Mouse (Mus musculus) MEL (cell line): Measurements from ENCODE around the gene Ksr1. TPM values are rescaled to one million over a fixed set of nuclear protein-coding genes. Genes with fewer than 3 reads are reported as not detected.

Experiments
- DNase-seq: peaks from one replicate; pipeline ENCODE4 v3.0.0; 2011; ENCODE audit warnings: low read depth, low spot score
- H3K27ac ChIP-seq: 2 replicates; pipeline ENCODE4 v1.5.1; 2012; ENCODE audit warnings: low read depth, mild to moderate bottlenecking, control low read depth, low read length, moderate library complexity; ENCODE audit not compliant: control insufficient read depth
- H3K27me3 ChIP-seq, 2 experiments: fragments of 150-350 bp in 1 of 2; sonication (generic) in 1 of 2; 2 replicates each; pipeline ENCODE4 v1.6.1; 2012; ENCODE audit warnings: low read length in 2 of 2, mild to moderate bottlenecking in 2 of 2, improper control_type of control experiment in 1 of 2, moderate library complexity in 1 of 2; ENCODE audit not compliant: insufficient read depth in 2 of 2, control insufficient read depth in 1 of 2
- H3K36me3 ChIP-seq, 2 experiments: 2 replicates each; pipeline ENCODE4 v1.6.1; 2012 to 2014; ENCODE audit warnings: low read length in 2 of 2, improper control_type of control experiment in 1 of 2, inconsistent platforms in 1 of 2, mild to moderate bottlenecking in 1 of 2; ENCODE audit not compliant: insufficient read depth in 2 of 2, control insufficient read depth in 1 of 2
- H3K4me1 ChIP-seq, 2 experiments: fragments of 150-350 bp in 1 of 2; sonication (generic) in 1 of 2; 2 replicates each; pipeline ENCODE4 v1.6.1; 2012; ENCODE audit warnings: low read length in 2 of 2, improper control_type of control experiment in 1 of 2, mild to moderate bottlenecking in 1 of 2; ENCODE audit not compliant: insufficient read depth in 2 of 2, control insufficient read depth in 1 of 2
- H3K4me3 ChIP-seq, 2 experiments: fragments of 150-350 bp in 1 of 2; sonication (generic) in 1 of 2; 2 replicates each; pipeline ENCODE4 v1.5.1; 2012; ENCODE audit warnings: low read depth in 2 of 2, low read length in 2 of 2, mild to moderate bottlenecking in 2 of 2, moderate library complexity in 2 of 2, control low read depth in 1 of 2, improper control_type of control experiment in 1 of 2; ENCODE audit not compliant: control insufficient read depth in 1 of 2, insufficient read depth in 1 of 2
- H3K79me2 ChIP-seq: 2 replicates; pipeline ENCODE4 v1.6.1; 2012; ENCODE audit warnings: mild to moderate bottlenecking, low read length, moderate library complexity; ENCODE audit not compliant: control insufficient read depth, poor library complexity, insufficient read depth
- H3K9ac ChIP-seq: 2 replicates; pipeline ENCODE4 v1.6.1; 2012; ENCODE audit warnings: low read depth, mild to moderate bottlenecking, control low read depth, low read length, moderate library complexity; ENCODE audit not compliant: control insufficient read depth, poor library complexity, severe bottlenecking
- H3K9me3 ChIP-seq: fragments of 150-350 bp; sonication (generic); replicated peaks from 2 replicates; pipeline ENCODE4 v1.6.1; 2012; ENCODE audit warnings: mild to moderate bottlenecking, low read length, improper control_type of control experiment, moderate library complexity; ENCODE audit not compliant: insufficient read depth
- BHLHE40 ChIP-seq: IDR thresholded peaks from 2 replicates; pipeline ENCODE4 v1.6.1; 2012; ENCODE audit warnings: low read depth, mild to moderate bottlenecking, inconsistent platforms, low read length, improper control_type of control experiment, borderline replicate concordance
- CHD2 ChIP-seq: IDR thresholded peaks from 2 replicates; pipeline ENCODE4 v1.6.1; 2011; ENCODE audit warnings: low read length, improper control_type of control experiment
- E2F4 ChIP-seq: IDR thresholded peaks from 2 replicates; pipeline ENCODE4 v1.6.1; 2011; ENCODE audit warnings: low read depth, low read length, improper control_type of control experiment, borderline replicate concordance
- EP300 ChIP-seq, 2 experiments: IDR thresholded peaks; 2 replicates each; pipeline ENCODE4 v1.6.1; 2011; ENCODE audit warnings: improper control_type of control experiment in 2 of 2, low read length in 2 of 2, low read depth in 1 of 2, mild to moderate bottlenecking in 1 of 2
- GABPA ChIP-seq: IDR thresholded peaks from 2 replicates; pipeline ENCODE4 v1.6.1; 2012; ENCODE audit warnings: low read depth, mild to moderate bottlenecking, inconsistent platforms, low read length, improper control_type of control experiment, moderate library complexity
- HCFC1 ChIP-seq: IDR thresholded peaks from 2 replicates; pipeline ENCODE4 v1.6.1; 2012; ENCODE audit warnings: low read depth, mild to moderate bottlenecking, inconsistent platforms, low read length, improper control_type of control experiment, moderate library complexity
- JUND ChIP-seq: IDR thresholded peaks from 2 replicates; pipeline ENCODE4 v1.6.1; 2011; ENCODE audit warnings: low read depth, mild to moderate bottlenecking, improper control_type of control experiment, low read length
- MAFK ChIP-seq: IDR thresholded peaks from 2 replicates; pipeline ENCODE4 v1.6.1; 2011; ENCODE audit warnings: low read depth, mild to moderate bottlenecking, low read length, improper control_type of control experiment, borderline replicate concordance
- MAX ChIP-seq: IDR thresholded peaks from 2 replicates; pipeline ENCODE4 v1.6.1; 2011; ENCODE audit warnings: low read length, improper control_type of control experiment
- MEF2A ChIP-seq: IDR thresholded peaks from 2 replicates; pipeline ENCODE4 v1.6.1; 2014; ENCODE audit warnings: low read depth, mild to moderate bottlenecking, inconsistent platforms, low read length, improper control_type of control experiment; ENCODE audit not compliant: poor library complexity, insufficient replicate concordance, severe bottlenecking; ENCODE audit errors: extremely low read depth
- MXI1 ChIP-seq: IDR thresholded peaks from 2 replicates; pipeline ENCODE4 v1.6.1; 2011; ENCODE audit warnings: mild to moderate bottlenecking, low read depth, low read length, improper control_type of control experiment
- MYC ChIP-seq: IDR thresholded peaks from 2 replicates; pipeline ENCODE4 v1.6.1; 2011; ENCODE audit warnings: low read depth, mild to moderate bottlenecking, low read length, improper control_type of control experiment, moderate library complexity
- NELFE ChIP-seq: IDR thresholded peaks from 2 replicates; pipeline ENCODE4 v1.6.1; 2011; ENCODE audit warnings: low read depth, low read length, improper control_type of control experiment
- POLR2A ChIP-seq, 2 experiments: IDR thresholded peaks; 2 replicates each; pipeline ENCODE4 v1.6.1; 2011 to 2012; ENCODE audit warnings: low read length in 2 of 2, mild to moderate bottlenecking in 2 of 2, control low read depth in 1 of 2, improper control_type of control experiment in 1 of 2, low read depth in 1 of 2, moderate library complexity in 1 of 2; ENCODE audit not compliant: control insufficient read depth in 1 of 2, insufficient read depth in 1 of 2, poor library complexity in 1 of 2
- POLR2AphosphoS2 ChIP-seq: IDR thresholded peaks from 2 replicates; pipeline ENCODE4 v1.6.1; 2011; ENCODE audit warnings: low read length, improper control_type of control experiment
- POLR2AphosphoS5 ChIP-seq: IDR thresholded peaks from 2 replicates; pipeline ENCODE4 v1.6.1; 2012; ENCODE audit warnings: low read depth, borderline replicate concordance, mild to moderate bottlenecking, inconsistent platforms, low read length, moderate library complexity, mixed read lengths
- RCOR1 ChIP-seq: IDR thresholded peaks from 2 replicates; pipeline ENCODE4 v1.6.1; 2012; ENCODE audit warnings: low read depth, mild to moderate bottlenecking, inconsistent platforms, low read length, improper control_type of control experiment
- SIN3A ChIP-seq: IDR thresholded peaks from 2 replicates; pipeline ENCODE4 v1.6.1; 2012; ENCODE audit warnings: low read length, improper control_type of control experiment, inconsistent platforms
- SMC3 ChIP-seq: IDR thresholded peaks from 2 replicates; pipeline ENCODE4 v1.6.1; 2011; ENCODE audit warnings: low read depth, low read length, improper control_type of control experiment
- TAL1 ChIP-seq: IDR thresholded peaks from 2 replicates; pipeline ENCODE4 v1.6.1; 2012; ENCODE audit warnings: mild to moderate bottlenecking, inconsistent platforms, low read length, moderate library complexity, mixed read lengths
- TBP ChIP-seq: IDR thresholded peaks from 2 replicates; pipeline ENCODE4 v1.8.0; 2011; ENCODE audit warnings: low read depth, low read length, improper control_type of control experiment
- TCF12 ChIP-seq: IDR thresholded peaks from 2 replicates; pipeline ENCODE4 v1.6.1; 2014; ENCODE audit warnings: low read depth, mild to moderate bottlenecking, inconsistent platforms, low read length, improper control_type of control experiment, moderate library complexity
- UBTF ChIP-seq: IDR thresholded peaks from 2 replicates; pipeline ENCODE4 v1.6.1; 2012; ENCODE audit warnings: low read depth, mild to moderate bottlenecking, inconsistent platforms, low read length, improper control_type of control experiment, moderate library complexity, borderline replicate concordance; ENCODE audit not compliant: insufficient read depth
- USF1 ChIP-seq: IDR thresholded peaks from 2 replicates; pipeline ENCODE4 v1.6.1; 2014; ENCODE audit warnings: low read depth, mild to moderate bottlenecking, inconsistent platforms, low read length, improper control_type of control experiment, moderate library complexity
- USF2 ChIP-seq, 2 experiments: IDR thresholded peaks; 2 replicates each; pipeline ENCODE4 v1.6.1; 2011 to 2012; ENCODE audit warnings: improper control_type of control experiment in 2 of 2, low read length in 2 of 2, borderline replicate concordance in 1 of 2, inconsistent platforms in 1 of 2, low read depth in 1 of 2, mild to moderate bottlenecking in 1 of 2; ENCODE audit not compliant: insufficient read depth in 1 of 2
- ZC3H11A ChIP-seq: IDR thresholded peaks from 2 replicates; pipeline ENCODE4 v1.6.1; 2012; ENCODE audit warnings: low read depth, mild to moderate bottlenecking, inconsistent platforms, low read length, improper control_type of control experiment
- ZKSCAN1 ChIP-seq: IDR thresholded peaks from 2 replicates; pipeline ENCODE4 v1.6.1; 2012; ENCODE audit warnings: low read depth, mild to moderate bottlenecking, inconsistent platforms, low read length, improper control_type of control experiment, moderate library complexity
- ZMIZ1 ChIP-seq: IDR thresholded peaks from 2 replicates; pipeline ENCODE4 v1.6.1; 2012; ENCODE audit warnings: low read depth, mild to moderate bottlenecking, inconsistent platforms, low read length, improper control_type of control experiment, moderate library complexity
- ZNF384 ChIP-seq: IDR thresholded peaks from 2 replicates; pipeline ENCODE4 v1.6.1; 2012; ENCODE audit warnings: low read depth, mild to moderate bottlenecking, inconsistent platforms, low read length, improper control_type of control experiment
- polyA plus RNA-seq, 2 experiments: library from polyadenylated mRNA; stranded (reverse) in 1 of 2; unstranded in 1 of 2; fragments of >175 nt in 1 of 2; fragments of >200 nt in 1 of 2; gene quantifications; 2 replicates each; pipeline versions ENCODE4 v1.2.1 to v1.2.4; 2012; ENCODE audit warnings: low replicate concordance in 2 of 2, low read depth in 1 of 2; ENCODE audit not compliant: insufficient read length in 2 of 2, insufficient read depth in 1 of 2, missing spikeins in 1 of 2
- total RNA-seq: library from RNA; depleted of rRNA; stranded (reverse); fragments of 300-350 nt; gene quantifications from 2 replicates; pipeline ENCODE4 v1.2.3, GENCODE M21; 2012

Ksr1 gene
- total and polyA plus RNA-seq, 3 experiments, result 9.7 to 18.4 TPM; not detected in 1

DNA sequence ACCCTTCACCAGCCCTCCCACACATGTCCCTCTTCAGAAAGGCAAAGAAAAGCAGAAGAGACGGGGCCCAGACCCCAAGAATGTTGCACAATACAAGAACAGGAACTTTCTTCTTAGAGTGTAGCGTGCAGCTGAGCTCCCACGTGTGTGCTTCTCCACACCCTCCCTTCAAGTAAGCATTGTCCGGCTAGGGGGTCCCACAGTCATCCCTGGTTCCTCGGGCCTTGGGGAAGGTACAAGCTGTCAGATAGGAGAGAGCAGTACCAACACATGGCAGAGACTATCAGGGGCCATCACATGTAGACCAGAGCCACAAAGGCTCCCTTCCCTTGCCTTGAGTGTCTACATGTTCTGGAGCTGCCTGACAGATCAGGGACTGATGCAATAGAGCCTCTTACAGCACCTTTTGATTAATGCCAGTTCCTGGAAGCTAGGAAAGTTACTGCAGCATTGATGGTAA is 27.3 kb downstream of the Ksr1 start:
- H3K9ac ChIP-seq, result no peak overlapping the region
- TF ChIP-seq USF1, result no peak
- TF ChIP-seq ZMIZ1, result no peak
- TF ChIP-seq HCFC1, result no peak
- TF ChIP-seq NELFE, result no peak
- no peak for TF ChIP-seq MXI1
- no peak for TF ChIP-seq RCOR1
- no peak for TF ChIP-seq POLR2AphosphoS5
- no peak for TF ChIP-seq SMC3
- no peak for TF ChIP-seq BHLHE40
- no peak for TF ChIP-seq EP300 (IDR thresholded peaks at IDR 0.05; ENCODE audit: low read depth in 1 of 2, low read length in 2 of 2)
- no peak for TF ChIP-seq ZC3H11A
- no peak for TF ChIP-seq ZNF384
- TF ChIP-seq JUND, result no peak
- TF ChIP-seq MAX, result no peak
- TF ChIP-seq TCF12, result no peak
- no peak for TF ChIP-seq E2F4
- TF ChIP-seq USF2 (IDR thresholded peaks at IDR 0.05; ENCODE audit: borderline replicate concordance in 1 of 2, insufficient read depth in 1 of 2, low read depth in 1 of 2, low read length in 2 of 2), result no peak
- H3K4me3 ChIP-seq, result no peak overlapping the region
- no peaks in the 10 kb centered on the region for H3K27me3 ChIP-seq
- H3K9me3 ChIP-seq, result no peaks in the 10 kb centered on the region
- H3K79me2 ChIP-seq, result no peaks in the 10 kb centered on the region
- H3K27ac ChIP-seq, result peak overlapping the region; percentile 21; the same call in 1 of the 2 replicates
- H3K4me1 ChIP-seq, result peaks cover 0 to 8% of the 10 kb centered on the region in 2 experiments; a peak in 2 of 4 replicates
- DNase-seq, result peak; percentile 59
- no peaks in the 10 kb centered on the region; a peak in 1 of 4 replicates for H3K36me3 ChIP-seq

GRCm38 (mm10) chr11:79116665-79117064 is 29.5 kb downstream of the Ksr1 start:
- no peak overlapping the region for H3K27ac ChIP-seq
- no peaks in the 10 kb centered on the region for H3K9me3 ChIP-seq
- no peak overlapping the region for H3K9ac ChIP-seq
- no peak for TF ChIP-seq MAX
- TF ChIP-seq USF1, result no peak
- no peak for TF ChIP-seq POLR2A (IDR thresholded peaks at IDR 0.05; ENCODE audit: control insufficient read depth in 1 of 2, insufficient read depth in 1 of 2, low read depth in 1 of 2, low read length in 2 of 2, poor library complexity in 1 of 2)
- no peak for TF ChIP-seq TAL1
- TF ChIP-seq MYC, result no peak
- TF ChIP-seq SIN3A, result no peak
- no peak for TF ChIP-seq MXI1
- TF ChIP-seq MAFK, result no peak
- TF ChIP-seq ZKSCAN1, result no peak
- TF ChIP-seq UBTF, result no peak
- TF ChIP-seq HCFC1, result no peak
- no peak for TF ChIP-seq USF2 (IDR thresholded peaks at IDR 0.05; ENCODE audit: borderline replicate concordance in 1 of 2, insufficient read depth in 1 of 2, low read depth in 1 of 2, low read length in 2 of 2)
- no peak for TF ChIP-seq POLR2AphosphoS2
- no peak for TF ChIP-seq POLR2AphosphoS5
- TF ChIP-seq CHD2, result no peak
- no peak for TF ChIP-seq TBP
- TF ChIP-seq MEF2A, result no peak
- no peak for TF ChIP-seq SMC3
- TF ChIP-seq GABPA, result no peak
- no peak for TF ChIP-seq RCOR1
- TF ChIP-seq, all 39 proteins: peak for 0
- peaks cover 0 to 8% of the 10 kb centered on the region in 2 experiments; a peak in 2 of 4 replicates for H3K4me1 ChIP-seq
- no peak overlapping the region for H3K4me3 ChIP-seq
- H3K36me3 ChIP-seq, result no peaks in the 10 kb centered on the region
- H3K79me2 ChIP-seq, result no peaks in the 10 kb centered on the region
- no peak for DNase-seq
- no peaks in the 10 kb centered on the region for H3K27me3 ChIP-seq
